Mouse (Mus musculus) forebrain, embryonic 16.5 days (tissue): ENCODE data around the gene Lipa. TPM values are rescaled to one million over a fixed set of nuclear protein-coding genes. Genes with fewer than 3 reads are reported as not detected.

Experiments
- ATAC-seq: fragments of 200-750 bp; cut with Nextera tagmentation; 2 replicates; pipeline ENCODE4 v1.8.0; 2017; ENCODE audit warnings: mild to moderate bottlenecking, moderate library complexity
- H3K27ac ChIP-seq: fragments of 300-500 bp; sonication (generic); 2 replicates; pipeline ENCODE4 v1.5.1; 2014; ENCODE audit warnings: low read length, control low read depth
- H3K27me3 ChIP-seq: fragments of 300-500 bp; sonication (generic); replicated peaks from 2 replicates; pipeline ENCODE4 v1.6.1; 2014; ENCODE audit warnings: low read length; ENCODE audit not compliant: control insufficient read depth, insufficient read depth
- H3K36me3 ChIP-seq: fragments of 300-500 bp; sonication (generic); 2 replicates; pipeline ENCODE4 v1.6.1; 2014; ENCODE audit not compliant: control insufficient read depth, insufficient read depth
- H3K4me1 ChIP-seq: fragments of 300-500 bp; sonication (generic); replicated peaks from 2 replicates; pipeline ENCODE4 v1.6.1; 2014; ENCODE audit warnings: low read length; ENCODE audit not compliant: control insufficient read depth, insufficient read depth
- H3K4me2 ChIP-seq: fragments of 300-500 bp; sonication (generic); 2 replicates; pipeline ENCODE4 v1.6.1; 2014; ENCODE audit warnings: mild to moderate bottlenecking, low read length, control low read depth
- H3K4me3 ChIP-seq: fragments of 300-500 bp; sonication (generic); replicated peaks from 2 replicates; pipeline ENCODE4 v1.5.1; 2014; ENCODE audit warnings: mild to moderate bottlenecking, low read length, control low read depth
- H3K9ac ChIP-seq: fragments of 300-500 bp; sonication (generic); replicated peaks from 2 replicates; pipeline ENCODE4 v1.6.1; 2014; ENCODE audit warnings: low read depth, low read length, control low read depth
- H3K9me3 ChIP-seq: fragments of 300-500 bp; sonication (generic); 2 replicates; pipeline ENCODE4 v1.6.1; 2016; ENCODE audit warnings: low read length; ENCODE audit not compliant: control insufficient read depth
- WGBS: fragments of 180-500 bp; shearing (Covaris S2); extraction: QIAGEN DNeasy Blood & Tissue Kit; methylation state at CpG from one replicate; pipeline ENCODE4 v1.1.7; 2014; 5-methylcytosine and 5-hydroxymethylcytosine counted together
- polyA plus RNA-seq: library from polyadenylated mRNA; unstranded; fragments of >200 nt; fragmentation: Nextera tagmentation; extraction: Ambion mirVana; gene quantifications from 2 replicates; pipeline ENCODE4 v1.2.1, GENCODE M21; 2015

The Lipa gene
- polyA plus RNA-seq, 1 experiment from 2014 or later = 14.2 TPM

DNA sequence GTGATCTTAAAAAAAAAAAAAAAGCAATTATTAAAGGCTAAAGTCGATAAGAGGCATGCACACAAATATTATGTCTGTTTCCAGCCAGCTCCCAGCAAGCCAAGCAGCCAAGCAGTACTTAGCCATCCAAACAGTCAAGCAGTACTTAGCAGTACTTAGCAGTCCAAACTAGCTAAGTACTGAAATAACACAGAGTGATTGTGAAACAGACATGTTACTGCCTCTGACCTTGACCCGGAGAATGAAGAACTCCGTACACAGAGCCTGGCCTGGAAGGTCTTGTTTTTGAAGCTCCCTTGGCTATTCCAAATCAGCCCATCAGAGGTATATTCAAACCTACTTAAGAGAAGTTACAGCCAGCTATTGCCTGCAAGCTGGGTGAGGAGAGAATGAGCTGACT is 10.1 kb downstream of the Lipa start:
- ATAC-seq = no peak
- Histone ChIP-seq H3K9ac (no peak overlapping the region), H3K4me2 (no peak overlapping the region)

DNA sequence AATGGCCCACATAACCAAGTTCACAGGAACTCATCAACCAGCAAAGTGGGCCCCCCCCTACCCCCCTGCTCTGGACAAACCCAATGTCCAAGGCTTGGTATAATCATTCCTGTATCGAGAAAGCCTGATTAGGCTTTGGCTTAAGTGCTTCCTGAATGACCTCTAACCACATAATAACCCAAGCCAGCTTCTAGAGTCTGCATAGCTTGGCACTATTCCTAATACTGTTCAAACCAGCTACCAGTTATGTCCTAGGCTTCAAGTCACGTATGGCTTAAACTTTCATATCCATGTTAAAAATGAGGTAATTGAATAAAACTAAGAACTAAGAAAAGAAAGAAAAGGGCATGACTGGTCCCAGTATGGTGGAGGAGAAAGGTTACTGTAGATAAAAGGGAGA is 10.9 kb downstream of the Lipa start:
- Histone ChIP-seq H3K4me1 (no peaks in the 10 kb centered on the region), H3K4me2 (no peak overlapping the region), H3K9ac (no peak overlapping the region), H3K36me3 (no peaks in the 10 kb centered on the region), H3K9me3 (no peaks in the 10 kb centered on the region), H3K27ac (no peak overlapping the region), H3K4me3 (no peak overlapping the region), H3K27me3 (no peaks in the 10 kb centered on the region)
- 84% methylated on average over 2 of the region's 2 CpGs for WGBS
- ATAC-seq = no peak

More for the DNA sequence above, 10.1 kb downstream of the Lipa start:
- Histone ChIP-seq H3K9me3 (no peaks in the 10 kb centered on the region), H3K27ac (no peak overlapping the region), H3K27me3 (no peaks in the 10 kb centered on the region), H3K4me3 (no peak overlapping the region), H3K4me1 (no peaks in the 10 kb centered on the region), H3K36me3 (no peaks in the 10 kb centered on the region)
- WGBS = 93% methylated on average over 3 of the region's 3 CpGs

DNA sequence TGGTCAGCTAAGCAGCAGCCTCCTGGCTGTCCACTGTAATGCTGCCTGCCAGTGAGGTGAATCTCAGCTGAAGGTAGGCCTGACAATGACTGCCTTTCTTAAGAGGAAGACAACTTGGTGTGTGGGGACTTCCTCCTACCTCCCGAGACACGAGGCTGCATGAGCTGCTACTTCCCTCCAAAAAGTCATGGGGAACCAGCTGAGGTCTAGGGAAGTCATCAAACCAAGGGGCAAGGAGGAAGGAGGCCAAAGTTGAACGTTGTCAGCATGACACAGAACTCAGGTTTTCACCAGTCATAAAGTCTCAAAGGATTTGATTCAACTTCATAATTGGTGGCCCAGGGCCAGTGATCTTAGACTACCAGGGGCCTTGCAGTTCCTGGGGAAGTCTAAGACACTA is 11.6 kb downstream of the Lipa start:
- no peak overlapping the region for H3K9ac ChIP-seq
- no peak overlapping the region for H3K4me2 ChIP-seq
- ATAC-seq = no peak
- H3K4me1 ChIP-seq = no peaks in the 10 kb centered on the region
- no peaks in the 10 kb centered on the region for H3K36me3 ChIP-seq
- H3K4me3 ChIP-seq = no peak overlapping the region
- no peak overlapping the region for H3K27ac ChIP-seq
- WGBS = 80% methylated on average over 3 of the region's 3 CpGs
- H3K27me3 ChIP-seq = no peaks in the 10 kb centered on the region
- no peaks in the 10 kb centered on the region for H3K9me3 ChIP-seq

DNA sequence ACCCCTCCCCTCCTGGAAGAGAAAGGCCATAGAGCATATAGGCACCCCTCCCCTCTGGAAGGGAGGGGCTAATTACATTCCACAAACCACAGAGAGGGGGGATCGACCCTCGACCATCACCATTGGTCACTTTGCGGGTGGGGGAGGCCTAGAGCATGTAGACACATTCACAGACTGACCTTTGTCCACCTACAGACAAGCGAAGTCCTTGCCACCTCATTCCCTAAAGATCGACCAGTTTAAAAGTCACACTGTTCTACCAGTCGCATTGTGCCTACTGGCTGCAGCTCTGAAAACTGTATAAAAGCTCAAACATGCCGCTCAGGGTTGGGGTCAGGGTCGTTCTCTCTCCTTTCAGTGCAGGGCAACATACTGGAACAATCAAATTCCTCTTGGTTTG is 15.7 kb downstream of the Lipa start:
- no peaks in the 10 kb centered on the region for H3K4me1 ChIP-seq
- H3K36me3 ChIP-seq = peaks cover 2% of the 10 kb centered on the region; the same call in 1 of the 2 replicates
- no peak overlapping the region for H3K4me3 ChIP-seq
- H3K27me3 ChIP-seq = no peaks in the 10 kb centered on the region
- no peak for ATAC-seq
- H3K9me3 ChIP-seq = no peaks in the 10 kb centered on the region
- no peak overlapping the region for H3K27ac ChIP-seq
- H3K9ac ChIP-seq = no peak overlapping the region
- H3K4me2 ChIP-seq = no peak overlapping the region
- 71% methylated on average over 8 of the region's 8 CpGs for WGBS

DNA sequence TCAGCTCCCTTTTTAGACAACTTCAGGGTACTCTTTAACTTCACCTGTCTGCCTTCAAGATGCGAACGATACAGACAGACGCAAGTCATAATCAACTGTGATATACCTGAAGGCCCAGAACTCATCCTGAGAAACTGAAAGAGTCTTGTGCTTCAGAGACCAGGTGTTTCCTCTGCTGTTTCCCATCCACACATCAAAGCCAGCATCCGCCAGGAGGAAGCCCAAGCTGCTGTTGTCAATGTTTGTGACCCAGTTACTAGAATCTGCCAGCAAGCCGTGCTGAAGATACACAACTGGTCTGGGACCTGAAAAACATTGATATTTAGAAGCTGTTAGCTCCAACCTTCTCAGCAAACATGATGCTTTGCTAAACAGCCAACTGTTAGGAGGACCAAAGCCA is 16.6 kb downstream of the Lipa start:
- Histone ChIP-seq H3K9ac (no peak overlapping the region), H3K27ac (no peak overlapping the region), H3K4me2 (no peak overlapping the region), H3K4me1 (no peaks in the 10 kb centered on the region), H3K9me3 (no peaks in the 10 kb centered on the region), H3K27me3 (no peaks in the 10 kb centered on the region), H3K4me3 (no peak overlapping the region), H3K36me3 (peaks cover 2% of the 10 kb centered on the region)
- ATAC-seq = no peak
- WGBS = 91% methylated on average over 5 of the region's 5 CpGs

DNA sequence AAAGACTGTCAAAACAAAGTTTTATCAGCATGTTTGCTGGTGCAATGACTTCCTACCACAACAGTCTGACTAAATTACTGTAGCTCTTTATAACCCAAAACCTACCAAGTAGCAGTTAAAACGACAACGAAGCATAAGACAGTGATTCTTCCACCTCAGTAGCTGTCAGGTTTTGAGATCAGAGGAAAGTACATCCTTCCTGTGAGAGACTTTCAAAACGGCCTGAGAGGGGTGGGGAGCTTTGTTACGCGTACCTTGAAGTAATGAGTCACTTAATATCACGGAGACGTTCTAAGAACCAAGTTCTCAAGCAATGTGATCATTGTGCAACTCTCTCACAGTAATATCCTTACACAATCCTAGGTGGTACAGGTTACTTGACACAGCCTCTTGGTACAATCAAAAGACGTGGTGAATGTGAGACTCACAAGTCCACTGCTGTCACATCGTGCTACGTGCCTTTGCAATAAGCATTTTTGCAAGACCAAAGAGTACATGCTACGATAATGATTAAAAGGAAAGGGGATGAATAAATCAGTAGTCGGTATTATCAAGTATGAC is 22.0 kb downstream of the Lipa start:
- Histone ChIP-seq H3K4me3 (no peak overlapping the region), H3K9me3 (no peaks in the 10 kb centered on the region), H3K4me2 (no peak overlapping the region), H3K9ac (no peak overlapping the region), H3K27me3 (no peaks in the 10 kb centered on the region), H3K27ac (no peak overlapping the region), H3K4me1 (no peaks in the 10 kb centered on the region), H3K36me3 (peaks cover 2% of the 10 kb centered on the region)
- no peak for ATAC-seq
- WGBS = 88% methylated on average over 12 of the region's 12 CpGs

DNA sequence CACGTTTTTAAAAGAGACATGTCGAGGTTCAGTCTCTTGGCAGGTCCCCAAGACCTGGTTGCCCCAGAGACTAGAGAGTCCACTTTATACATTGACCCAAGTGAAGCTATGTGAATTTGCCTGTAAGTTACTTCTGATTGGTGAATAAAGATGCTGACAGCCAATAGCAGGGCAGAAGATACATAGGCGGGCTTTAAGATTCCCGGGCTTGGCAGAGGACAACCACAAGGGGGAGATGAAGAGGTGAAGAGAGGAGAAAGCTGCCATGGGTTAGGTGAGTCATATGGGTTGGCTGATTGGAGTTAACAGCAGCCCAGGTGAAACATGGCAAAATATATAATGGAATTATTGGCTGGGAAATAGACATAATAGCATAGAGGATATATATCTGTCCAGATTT is 26.5 kb downstream of the Lipa start:
- WGBS = 54% methylated on average over 4 of the region's 4 CpGs
- Histone ChIP-seq H3K27ac (no peak overlapping the region), H3K36me3 (no peaks in the 10 kb centered on the region; the same call in 1 of the 2 replicates), H3K4me2 (no peak overlapping the region), H3K9ac (no peak overlapping the region), H3K4me3 (no peak overlapping the region), H3K27me3 (no peaks in the 10 kb centered on the region), H3K4me1 (no peaks in the 10 kb centered on the region), H3K9me3 (no peaks in the 10 kb centered on the region)
- ATAC-seq = 0 out of 2 replicates have a peak, but pooled peaks have one; percentile 50

DNA sequence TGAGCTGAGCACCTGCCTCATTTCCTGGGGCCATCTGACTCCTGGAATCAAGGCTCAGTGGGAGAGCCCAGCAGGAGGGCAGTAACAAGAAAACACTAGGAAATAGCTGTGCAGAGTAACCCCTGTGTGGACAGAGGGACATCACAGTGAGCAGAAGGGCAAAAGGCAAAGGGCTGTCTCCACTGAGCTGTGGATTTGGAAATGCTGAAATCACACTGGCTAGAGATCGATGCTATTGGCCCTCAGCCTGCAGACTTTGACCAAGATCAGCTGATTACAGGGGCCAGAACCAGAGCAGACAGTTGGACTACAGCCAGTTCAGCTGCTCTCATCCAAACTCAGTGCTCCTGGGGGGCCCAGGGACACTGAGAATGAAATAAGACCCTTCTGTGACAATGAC is 30.9 kb downstream of the Lipa start:
- Histone ChIP-seq H3K9ac (no peak overlapping the region), H3K4me2 (no peak overlapping the region), H3K4me3 (no peak overlapping the region), H3K27ac (no peak overlapping the region), H3K36me3 (no peaks in the 10 kb centered on the region), H3K27me3 (no peaks in the 10 kb centered on the region), H3K4me1 (no peaks in the 10 kb centered on the region), H3K9me3 (no peaks in the 10 kb centered on the region)
- no peak for ATAC-seq
- WGBS = 76% methylated on average over 1 of the region's 1 CpGs

DNA sequence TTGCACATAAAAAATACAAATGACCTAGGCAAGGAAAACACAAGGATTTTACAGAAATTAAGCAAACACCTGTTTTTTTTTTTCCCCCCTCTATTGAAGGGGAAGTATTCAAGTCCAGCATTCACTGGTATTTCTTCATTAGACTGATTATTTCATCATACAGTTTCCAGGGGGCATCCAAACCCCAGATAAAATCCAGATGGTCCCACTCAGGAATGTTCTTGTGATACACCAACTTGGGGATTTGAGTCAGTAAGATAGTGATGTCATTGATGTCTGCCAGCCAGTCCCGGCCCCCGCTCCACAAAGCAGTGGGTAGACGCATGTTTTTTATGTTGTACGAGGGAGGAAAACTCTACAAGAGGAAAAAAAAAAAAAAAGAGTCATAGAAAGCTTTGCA is 33.4 kb downstream of the Lipa start:
- no peaks in the 10 kb centered on the region for H3K27me3 ChIP-seq
- ATAC-seq = no peak
- H3K4me3 ChIP-seq = no peak overlapping the region
- 93% methylated on average over 4 of the region's 4 CpGs for WGBS
- H3K36me3 ChIP-seq = no peaks in the 10 kb centered on the region
- H3K4me2 ChIP-seq = no peak overlapping the region
- H3K4me1 ChIP-seq = no peaks in the 10 kb centered on the region
- no peak overlapping the region for H3K27ac ChIP-seq
- H3K9ac ChIP-seq = no peak overlapping the region
- no peaks in the 10 kb centered on the region for H3K9me3 ChIP-seq

DNA sequence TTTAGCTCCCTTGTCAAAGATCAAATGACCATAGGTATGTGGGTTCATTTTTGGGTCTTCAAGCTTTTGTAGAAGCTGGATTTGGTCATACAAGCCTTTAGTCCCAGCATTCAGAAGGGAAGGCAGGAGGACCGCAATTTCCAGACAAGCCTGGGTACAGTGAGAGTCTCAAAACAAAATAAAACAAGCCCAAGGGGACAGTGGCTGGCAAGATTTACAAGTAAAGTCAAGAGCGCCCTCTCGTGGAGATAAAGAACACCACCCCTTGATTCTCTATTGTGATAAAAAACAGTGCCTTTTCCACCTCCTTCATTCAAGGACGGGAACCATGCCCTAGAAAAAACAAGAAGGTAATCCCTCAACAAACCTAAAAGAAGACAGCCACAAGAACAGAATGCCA is 43.7 kb downstream of the Lipa start:
- 13% methylated on average over 4 of the region's 4 CpGs for WGBS

More for the DNA sequence above, 43.7 kb downstream of the Lipa start:
- ATAC-seq = no peak
- no peak overlapping the region for H3K4me3 ChIP-seq
- H3K9me3 ChIP-seq = no peaks in the 10 kb centered on the region
- H3K36me3 ChIP-seq = no peaks in the 10 kb centered on the region
- no peaks in the 10 kb centered on the region for H3K27me3 ChIP-seq
- H3K9ac ChIP-seq = no peak overlapping the region
- no peak overlapping the region for H3K27ac ChIP-seq
- H3K4me2 ChIP-seq = no peak overlapping the region
- no peaks in the 10 kb centered on the region for H3K4me1 ChIP-seq
